Mouse (Mus musculus) kidney, embryonic 16.5 days (tissue): ENCODE measurements around the gene Kcnj3. TPM values are rescaled to one million over a fixed set of nuclear protein-coding genes. Genes with fewer than 3 reads are reported as not detected.

Experiments
- ATAC-seq: fragments of 200-750 bp; cut with Nextera tagmentation; 2 replicates; pipeline ENCODE4 v1.8.0; 2017; ENCODE audit warnings: moderate TSS enrichment; ENCODE audit not compliant: low FRiP score, low TSS enrichment
- H3K27ac ChIP-seq: fragments of 300-500 bp; sonication (generic); 2 replicates; pipeline ENCODE4 v1.5.1; 2014; ENCODE audit warnings: low read length
- H3K27me3 ChIP-seq: fragments of 300-500 bp; sonication (generic); 2 replicates; pipeline ENCODE4 v1.6.1; 2014; ENCODE audit warnings: low read length, control low read depth, mixed read lengths; ENCODE audit not compliant: insufficient read depth
- H3K36me3 ChIP-seq: fragments of 300-500 bp; sonication (generic); 2 replicates; pipeline ENCODE4 v1.6.1; 2014; ENCODE audit warnings: low read length, control low read depth, mixed read lengths; ENCODE audit not compliant: insufficient read depth
- H3K4me1 ChIP-seq: fragments of 300-500 bp; sonication (generic); 2 replicates; pipeline ENCODE4 v1.6.1; 2014; ENCODE audit warnings: low read length, control low read depth, mixed read lengths; ENCODE audit not compliant: insufficient read depth
- H3K4me2 ChIP-seq: fragments of 300-500 bp; sonication (generic); replicated peaks from 2 replicates; pipeline ENCODE4 v1.6.1; 2014; ENCODE audit warnings: low read depth, low read length
- H3K4me3 ChIP-seq: fragments of 300-500 bp; sonication (generic); 2 replicates; pipeline ENCODE4 v1.5.1; 2014; ENCODE audit warnings: mild to moderate bottlenecking, low read length
- H3K9ac ChIP-seq: fragments of 300-500 bp; sonication (generic); replicated peaks from 2 replicates; pipeline ENCODE4 v1.6.1; 2014; ENCODE audit warnings: low read length
- H3K9me3 ChIP-seq: fragments of 300-500 bp; sonication (generic); 2 replicates; pipeline ENCODE4 v1.6.1; 2016; ENCODE audit warnings: low read length, control low read depth
- WGBS: fragments of 180-500 bp; shearing (Covaris S2); extraction: QIAGEN DNeasy Blood & Tissue Kit; methylation state at CpG from one replicate; pipeline ENCODE4 v1.1.7; 2014; 5-methylcytosine and 5-hydroxymethylcytosine counted together
- polyA plus RNA-seq: library from polyadenylated mRNA; unstranded; fragments of >200 nt; fragmentation: Nextera tagmentation; extraction: Ambion mirVana; gene quantifications from 2 replicates; pipeline ENCODE4 v1.2.1, GENCODE M21; 2015

The Kcnj3 gene
- polyA plus RNA-seq, 1 experiment from 2014 or later = 0.06 TPM

GRCm38 (mm10) chr2:55503390-55504176 is 67.8 kb downstream of the Kcnj3 start:
- 59% methylated on average over 9 of the region's 9 CpGs for WGBS
- Histone ChIP-seq H3K27ac (no peak overlapping the region), H3K9me3 (no peaks in the 10 kb centered on the region), H3K36me3 (no peaks in the 10 kb centered on the region), H3K4me3 (no peak overlapping the region), H3K4me2 (no peak overlapping the region), H3K9ac (no peak overlapping the region), H3K27me3 (no peaks in the 10 kb centered on the region), H3K4me1 (no peaks in the 10 kb centered on the region)
- ATAC-seq = no peak

DNA sequence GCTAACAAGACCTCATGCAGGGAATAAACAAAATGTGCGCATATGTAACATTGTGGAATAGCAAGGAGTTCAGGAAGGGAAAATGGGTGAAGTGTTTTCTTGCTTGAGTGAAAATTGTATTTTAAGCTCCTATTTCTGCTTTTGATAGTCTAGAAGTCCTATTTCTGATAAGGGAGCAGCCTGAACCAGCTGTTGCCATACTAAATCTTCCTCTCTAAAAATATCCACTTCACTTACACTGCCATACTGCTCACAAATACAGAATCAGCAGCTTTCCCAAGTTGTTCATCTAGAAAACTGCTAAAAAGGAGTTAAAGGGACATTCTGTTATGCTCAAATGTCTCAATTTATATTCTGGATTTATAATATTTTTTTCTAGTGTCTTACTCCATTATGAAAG is 69.9 kb downstream of the Kcnj3 start:
- H3K27ac ChIP-seq = no peak overlapping the region
- H3K4me3 ChIP-seq = no peak overlapping the region
- no peak overlapping the region for H3K4me2 ChIP-seq
- no peak overlapping the region for H3K9ac ChIP-seq
- WGBS = 89% methylated on average over 1 of the region's 1 CpGs
- H3K4me1 ChIP-seq = no peaks in the 10 kb centered on the region
- no peaks in the 10 kb centered on the region for H3K27me3 ChIP-seq
- ATAC-seq = no peak
- no peaks in the 10 kb centered on the region for H3K9me3 ChIP-seq
- no peaks in the 10 kb centered on the region for H3K36me3 ChIP-seq

- H3K36me3 ChIP-seq = no peaks in the 10 kb centered on the region
- no peak overlapping the region for H3K4me3 ChIP-seq
- H3K9me3 ChIP-seq = no peaks in the 10 kb centered on the region
- no peaks in the 10 kb centered on the region for H3K27me3 ChIP-seq
- H3K4me1 ChIP-seq = no peaks in the 10 kb centered on the region
- H3K4me2 ChIP-seq = no peak overlapping the region
- ATAC-seq = no peak
- H3K27ac ChIP-seq = no peak overlapping the region
- H3K9ac ChIP-seq = no peak overlapping the region
These were observed 81.5 kb downstream of the Kcnj3 start for GRCm38 (mm10) chr2:55517297-55517696.

GRCm38 (mm10) chr2:55532738-55533491 is 97.1 kb downstream of the Kcnj3 start:
- Histone ChIP-seq H3K27me3 (no peaks in the 10 kb centered on the region), H3K27ac (no peak overlapping the region), H3K9me3 (no peaks in the 10 kb centered on the region), H3K9ac (no peak overlapping the region), H3K36me3 (no peaks in the 10 kb centered on the region), H3K4me1 (no peaks in the 10 kb centered on the region), H3K4me3 (no peak overlapping the region), H3K4me2 (no peak overlapping the region)
- WGBS = 82% methylated on average over 8 of the region's 8 CpGs
- no peak for ATAC-seq

- ATAC-seq = no peak
- no peaks in the 10 kb centered on the region for H3K4me1 ChIP-seq
- H3K4me3 ChIP-seq = no peak overlapping the region
- WGBS = 82% methylated on average over 2 of the region's 2 CpGs
- no peaks in the 10 kb centered on the region for H3K36me3 ChIP-seq
- H3K27me3 ChIP-seq = no peaks in the 10 kb centered on the region
- no peaks in the 10 kb centered on the region for H3K9me3 ChIP-seq
- H3K27ac ChIP-seq = no peak overlapping the region
- no peak overlapping the region for H3K9ac ChIP-seq
- no peak overlapping the region for H3K4me2 ChIP-seq
These were observed 99.2 kb downstream of the Kcnj3 start for GRCm38 (mm10) chr2:55534946-55535345.

GRCm38 (mm10) chr2:55535482-55535881 is 99.7 kb downstream of the Kcnj3 start:
- Histone ChIP-seq H3K27ac (no peak overlapping the region), H3K9me3 (no peaks in the 10 kb centered on the region), H3K27me3 (no peaks in the 10 kb centered on the region), H3K36me3 (no peaks in the 10 kb centered on the region), H3K4me2 (no peak overlapping the region), H3K4me3 (no peak overlapping the region), H3K4me1 (no peaks in the 10 kb centered on the region), H3K9ac (no peak overlapping the region)
- ATAC-seq = no peak
- WGBS = 81% methylated on average over 1 of the region's 1 CpGs

GRCm38 (mm10) chr2:55547612-55548011 is 111.8 kb downstream of the Kcnj3 start:
- Histone ChIP-seq H3K4me1 (no peaks in the 10 kb centered on the region), H3K27me3 (no peaks in the 10 kb centered on the region), H3K9ac (no peak overlapping the region), H3K4me2 (no peak overlapping the region), H3K36me3 (no peaks in the 10 kb centered on the region), H3K27ac (no peak overlapping the region), H3K9me3 (no peaks in the 10 kb centered on the region), H3K4me3 (no peak overlapping the region)
- no peak for ATAC-seq

DNA sequence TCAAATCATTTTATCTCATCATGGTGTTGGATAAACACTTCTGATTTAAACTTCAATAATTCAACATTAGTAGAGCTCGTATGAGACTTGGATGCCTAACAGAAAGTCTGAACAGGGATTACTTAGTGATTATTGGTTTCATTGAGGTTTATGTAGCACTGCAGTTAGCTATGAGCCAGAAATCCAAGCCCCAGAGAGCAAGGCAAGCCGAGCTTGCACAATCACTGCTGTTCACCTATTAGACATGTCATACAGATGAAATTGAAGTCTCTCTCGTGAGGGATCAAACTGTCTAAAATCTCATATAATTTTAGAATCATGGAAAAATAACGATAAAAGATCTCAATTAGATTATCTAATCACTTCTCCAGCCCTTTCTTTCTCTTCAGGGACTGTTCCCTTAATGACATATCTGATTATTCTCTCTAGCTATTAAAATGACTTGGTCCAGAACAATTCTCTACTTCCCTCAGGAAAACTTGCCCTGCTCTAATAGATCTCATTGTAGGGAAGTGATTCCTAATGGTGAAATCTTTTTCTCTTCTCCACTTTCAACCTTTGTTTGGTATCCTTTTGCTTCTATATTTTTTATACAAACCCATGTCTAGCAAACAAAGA is 122.7 kb downstream of the Kcnj3 start:
- 78% methylated on average over 4 of the region's 4 CpGs for WGBS
- ATAC-seq = no peak

DNA sequence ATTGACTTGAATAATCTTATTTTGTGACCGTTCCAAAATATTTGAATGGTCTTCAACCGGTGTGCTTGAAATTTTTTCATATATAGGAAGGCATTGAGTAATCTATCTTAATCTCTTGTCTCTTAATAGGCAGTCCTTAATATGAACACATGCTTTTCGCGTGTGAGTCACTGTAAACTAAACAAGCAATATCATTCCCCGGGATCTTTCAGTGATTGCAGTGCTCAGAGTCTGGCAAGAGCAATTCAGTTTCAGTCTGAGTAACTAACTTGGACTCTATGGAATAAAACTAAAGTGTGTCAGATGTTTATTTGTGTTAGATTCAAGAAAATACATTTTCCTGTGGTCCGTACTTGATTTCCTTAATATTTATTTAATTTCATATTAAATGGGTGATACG is 133.5 kb downstream of the Kcnj3 start:
- Histone ChIP-seq H3K36me3 (no peaks in the 10 kb centered on the region), H3K9ac (no peak overlapping the region), H3K4me1 (no peaks in the 10 kb centered on the region), H3K9me3 (no peaks in the 10 kb centered on the region), H3K27me3 (no peaks in the 10 kb centered on the region), H3K4me3 (no peak overlapping the region), H3K27ac (no peak overlapping the region), H3K4me2 (no peak overlapping the region)
- WGBS = 90% methylated on average over 7 of the region's 7 CpGs
- ATAC-seq = no peak

More for the DNA sequence above, 122.7 kb downstream of the Kcnj3 start:
- Histone ChIP-seq H3K4me1 (no peaks in the 10 kb centered on the region), H3K27me3 (no peaks in the 10 kb centered on the region), H3K4me2 (no peak overlapping the region), H3K36me3 (no peaks in the 10 kb centered on the region), H3K27ac (no peak overlapping the region), H3K9ac (no peak overlapping the region), H3K9me3 (no peaks in the 10 kb centered on the region), H3K4me3 (no peak overlapping the region)

DNA sequence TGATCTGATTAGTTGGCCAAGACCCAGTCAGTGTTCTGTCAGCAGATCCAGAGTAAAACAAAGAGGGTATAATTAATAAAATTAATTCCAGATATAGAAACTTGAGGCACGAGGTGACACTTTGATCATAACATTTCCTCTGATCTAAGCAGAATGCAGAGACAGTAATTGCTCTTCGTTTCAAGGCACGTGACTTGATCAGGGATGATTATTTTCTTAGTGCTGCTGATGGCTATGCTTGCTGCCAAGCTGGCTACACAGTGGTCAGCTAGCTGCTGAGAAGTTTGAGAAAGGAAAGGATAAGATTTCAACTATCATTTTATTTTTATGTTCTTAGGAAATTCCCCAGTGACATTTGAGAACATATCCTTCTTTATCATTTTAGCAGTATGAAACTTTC is 135.7 kb downstream of the Kcnj3 start:
- Histone ChIP-seq H3K4me2 (no peak overlapping the region), H3K27me3 (no peaks in the 10 kb centered on the region), H3K27ac (no peak overlapping the region), H3K9me3 (no peaks in the 10 kb centered on the region), H3K9ac (no peak overlapping the region), H3K4me3 (no peak overlapping the region), H3K4me1 (no peaks in the 10 kb centered on the region), H3K36me3 (no peaks in the 10 kb centered on the region)
- ATAC-seq = no peak
- 56% methylated on average over 3 of the region's 3 CpGs for WGBS
